Mouse (Mus musculus) testis, adult 2 months (tissue): ENCODE data around the gene Zfp11.

Experiments used
- CTCF ChIP-seq: fragments of 200-500 bp; IDR thresholded peaks from 2 replicates; pipeline ENCODE4 v1.5.1; 2012; ENCODE audit warnings: low read depth, mild to moderate bottlenecking, inconsistent platforms, low read length, moderate library complexity; ENCODE audit not compliant: control insufficient read depth, insufficient read depth, insufficient replicate concordance
- POLR2A ChIP-seq: fragments of 200-500 bp; IDR thresholded peaks from 2 replicates; pipeline ENCODE4 v1.6.1; 2012; ENCODE audit warnings: low read depth, mild to moderate bottlenecking, inconsistent platforms, low read length, moderate library complexity; ENCODE audit not compliant: control insufficient read depth

GRCm38 (mm10) chr5:129669453-129670035 lies 355 bp downstream of the Zfp11 start:
- TF ChIP-seq POLR2A (no peak), CTCF (no peak)
